Mouse (Mus musculus) heart, adult 2 months (tissue): ENCODE data around the gene Ptar1. TPM values are rescaled to one million over a fixed set of nuclear protein-coding genes. Genes with fewer than 3 reads are reported as not detected.
A peak's percentile ranks its signal among the peaks of the same experiment; 100 is the strongest.

Experiments used
- DNase-seq, 2 experiments: peaks; one replicate each; pipeline ENCODE4 v3.0.0; 2021
- H3K27ac ChIP-seq: fragments of 200-600 bp; 2 replicates; pipeline ENCODE4 v1.8.1; 2022
- H3K27me3 ChIP-seq: fragments of 200-500 bp; 2 replicates; pipeline ENCODE4 v1.6.1; 2012; ENCODE audit warnings: mild to moderate bottlenecking, low read length, inconsistent platforms, mixed read lengths; ENCODE audit not compliant: control insufficient read depth, insufficient read depth
- H3K36me3 ChIP-seq: fragments of 200-500 bp; 2 replicates; pipeline ENCODE4 v1.6.1; 2012; ENCODE audit warnings: low read length, inconsistent platforms; ENCODE audit not compliant: control insufficient read depth, insufficient read depth
- H3K4me1 ChIP-seq: fragments of 200-500 bp; 2 replicates; pipeline ENCODE4 v1.6.1; 2011; ENCODE audit warnings: low read length; ENCODE audit not compliant: control insufficient read depth, insufficient read depth
- H3K4me3 ChIP-seq: fragments of 200-600 bp; 2 replicates; pipeline ENCODE4 v1.8.1; 2022
- H3K79me2 ChIP-seq: fragments of 200-500 bp; replicated peaks from 2 replicates; pipeline ENCODE4 v1.6.1; 2012; ENCODE audit warnings: mild to moderate bottlenecking, inconsistent platforms, low read length, moderate library complexity, mixed read lengths; ENCODE audit not compliant: control insufficient read depth, insufficient read depth
- H3K9ac ChIP-seq: fragments of 200-500 bp; 2 replicates; pipeline ENCODE4 v1.6.1; 2012; ENCODE audit warnings: low read depth, mild to moderate bottlenecking, control low read depth, inconsistent platforms, low read length, mixed read lengths
- CTCF ChIP-seq: fragments of 200-600 bp; IDR thresholded peaks from 2 replicates; pipeline ENCODE4 v1.8.1; 2022; ENCODE audit warnings: antibody characterized with exemption, mild to moderate bottlenecking, moderate library complexity
- EP300 ChIP-seq: fragments of 200-500 bp; IDR thresholded peaks from 2 replicates; pipeline ENCODE4 v1.6.1; 2011; ENCODE audit warnings: low read depth, low read length, control low read depth; ENCODE audit not compliant: insufficient read depth
- POLR2A ChIP-seq: fragments of 200-500 bp; IDR thresholded peaks from 2 replicates; pipeline ENCODE4 v1.6.1; 2011; ENCODE audit warnings: mild to moderate bottlenecking, low read depth, low read length, control low read depth; ENCODE audit not compliant: insufficient read depth
- WGBS: fragments of 180-500 bp; shearing (Covaris S2); methylation state at CpG from one replicate; pipeline ENCODE4 v1.1.7; 2018; 5-methylcytosine and 5-hydroxymethylcytosine counted together
- intact Hi-C: fragments of 180-260 bp; cut with DNase I; formaldehyde crosslinking; loops from one replicate; pipeline ENCODE4 v1.15.1; 2025
- long read RNA-seq: library from polyadenylated mRNA; stranded (forward); transcript quantifications from one replicate; pipeline ENCODE4 v2.0.0, GENCODE M21; 2021
- polyA plus RNA-seq: library from polyadenylated mRNA; depleted of rRNA; stranded (reverse); fragments of >200 nt; gene quantifications from 2 replicates; pipeline ENCODE4 v1.2.3, GENCODE M21; 2012; rRNA removed
- total RNA-seq, 2 experiments: library from RNA; stranded (reverse); gene quantifications; 2 replicates each; pipeline ENCODE4 v1.2.3; 2021

Ptar1 gene
- total RNA-seq (10 to 100 TPM; 22.0 to 23.4 TPM), polyA plus RNA-seq (3.5 and 7.4 TPM in 2 replicates)
- long read RNA-seq, full-length matches to known transcripts, result 1 of 1 reads
- long read RNA-seq, partial matches to known transcripts, result 0 of 1 reads
- long read RNA-seq, other reads (novel, unspliced or antisense), result 0 of 1 reads

- intact Hi-C loops, result loop anchor here (1.0 to 10.0 kb wide), 3 partner anchors 72 to 595 kb away; partner anchors contain the start of gene Fxn
- peaks cover 6% of the 10 kb centered on the region for H3K36me3 ChIP-seq
- H3K4me1 ChIP-seq, result peaks cover 4% of the 10 kb centered on the region
- H3K79me2 ChIP-seq, result peaks cover 2% of the 10 kb centered on the region; the same call in 1 of the 2 replicates
- no peaks in the 10 kb centered on the region for H3K27me3 ChIP-seq
- TF ChIP-seq POLR2A (peak; percentile 68), CTCF (no peak; the same call in 1 of the 2 replicates), EP300 (no peak)
- WGBS, result under 1% methylated on average over 93 of the region's 93 CpGs
- H3K4me3 ChIP-seq, result peak within 1 kb of the TSS; percentile 96
- peak within 1 kb of the TSS; percentile 97 for H3K9ac ChIP-seq
- peak; percentile 96 to 97 for DNase-seq
- H3K27ac ChIP-seq, result peak within 1 kb of the TSS; percentile 98
Measured at GRCm38 (mm10) chr19:23687296-23688021, at the start of gene Ptar1. Ptar1 (plus strand) TSS chr19:23687429.

- Histone ChIP-seq H3K36me3 (no peaks in the 10 kb centered on the region), H3K4me1 (no peaks in the 10 kb centered on the region), H3K79me2 (no peaks in the 10 kb centered on the region), H3K27me3 (no peaks in the 10 kb centered on the region), H3K4me3 (no peak overlapping the region), H3K9ac (no peak overlapping the region), H3K27ac (no peak overlapping the region)
- DNase-seq, result no peak
- intact Hi-C loops, result no loop called here
- 87% methylated on average over 5 of the region's 5 CpGs for WGBS
- TF ChIP-seq POLR2A (no peak), CTCF (no peak)
Measured at GRCm38 (mm10) chr19:23643819-23644218, 43.4 kb upstream of the Ptar1 start.

DNA sequence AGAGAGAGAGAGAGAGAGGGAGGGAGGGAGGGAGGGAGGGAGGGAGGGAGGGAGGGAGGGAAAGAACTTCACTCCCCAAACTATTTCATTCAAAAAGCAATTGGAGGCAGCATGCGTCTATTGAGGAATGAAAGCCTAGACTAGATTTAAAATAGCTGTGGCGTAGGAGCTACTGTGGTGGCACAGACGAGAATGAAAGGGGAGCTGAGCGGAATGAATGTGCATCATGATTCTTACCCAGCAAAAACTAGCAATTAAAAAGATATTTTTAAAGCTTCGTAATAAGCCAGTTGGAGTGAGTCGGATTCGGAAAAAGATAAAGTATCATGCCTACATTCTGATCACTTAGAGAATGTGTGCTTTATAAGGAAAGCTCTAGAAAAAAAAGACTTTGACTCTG lies 41.9 kb upstream of the Ptar1 start:
- Histone ChIP-seq H3K27me3 (no peaks in the 10 kb centered on the region), H3K36me3 (no peaks in the 10 kb centered on the region), H3K4me1 (no peaks in the 10 kb centered on the region), H3K79me2 (no peaks in the 10 kb centered on the region), H3K27ac (no peak overlapping the region), H3K9ac (no peak overlapping the region), H3K4me3 (no peak overlapping the region)
- WGBS, result 81% methylated on average over 7 of the region's 7 CpGs
- no peak for DNase-seq
- TF ChIP-seq EP300 (no peak), CTCF (no peak), POLR2A (no peak)
- intact Hi-C loops, result no loop called here

- no peak overlapping the region for H3K27ac ChIP-seq
- no peaks in the 10 kb centered on the region for H3K36me3 ChIP-seq
- no peaks in the 10 kb centered on the region for H3K4me1 ChIP-seq
- H3K9ac ChIP-seq, result no peak overlapping the region
- no peak overlapping the region for H3K4me3 ChIP-seq
- no peaks in the 10 kb centered on the region for H3K27me3 ChIP-seq
- WGBS, result 92% methylated on average over 7 of the region's 7 CpGs
- TF ChIP-seq CTCF, result no peak
- intact Hi-C loops, result no loop called here
- H3K79me2 ChIP-seq, result no peaks in the 10 kb centered on the region
- DNase-seq, result no peak
Measured at GRCm38 (mm10) chr19:23647308-23647707, 39.9 kb upstream of the Ptar1 start.

DNA sequence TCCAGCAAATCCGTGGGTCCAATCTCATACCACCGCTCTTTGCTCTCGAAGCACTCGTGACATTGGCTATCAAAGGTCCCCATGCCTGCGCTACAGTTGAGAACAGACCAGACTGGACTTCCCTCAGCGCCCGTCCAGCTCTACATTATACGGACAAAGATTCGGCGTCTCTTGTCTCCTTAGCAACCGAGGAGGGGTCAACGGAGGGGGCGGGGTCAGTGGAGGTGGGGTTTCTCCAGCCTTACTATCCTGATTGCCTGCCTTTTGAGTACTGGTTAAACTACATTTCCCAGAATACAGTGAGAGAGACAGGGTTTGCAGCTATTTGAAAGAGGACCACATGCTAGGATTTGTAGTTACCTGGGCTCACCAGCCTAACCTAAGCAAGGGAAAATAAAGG lies 34.6 kb upstream of the Ptar1 start, which contains the start of gene 1700028P14Rik:
Gene 1700028P14Rik (minus strand): TSS at position 169 of the 400 bp plus-strand sequence.
- H3K27me3 ChIP-seq, result no peaks in the 10 kb centered on the region
- H3K4me3 ChIP-seq, result no peak within 1 kb of the TSS
- H3K36me3 ChIP-seq, result no peaks in the 10 kb centered on the region
- DNase-seq, result peak; percentile 21 to 27
- no peak within 1 kb of the TSS for H3K9ac ChIP-seq
- H3K27ac ChIP-seq, result no peak within 1 kb of the TSS
- TF ChIP-seq POLR2A (no peak), EP300 (no peak), CTCF (no peak)
- intact Hi-C loops, result no loop called here
- WGBS, result 7% methylated on average over 13 of the region's 13 CpGs
- H3K79me2 ChIP-seq, result no peaks in the 10 kb centered on the region
- no peaks in the 10 kb centered on the region for H3K4me1 ChIP-seq

DNA sequence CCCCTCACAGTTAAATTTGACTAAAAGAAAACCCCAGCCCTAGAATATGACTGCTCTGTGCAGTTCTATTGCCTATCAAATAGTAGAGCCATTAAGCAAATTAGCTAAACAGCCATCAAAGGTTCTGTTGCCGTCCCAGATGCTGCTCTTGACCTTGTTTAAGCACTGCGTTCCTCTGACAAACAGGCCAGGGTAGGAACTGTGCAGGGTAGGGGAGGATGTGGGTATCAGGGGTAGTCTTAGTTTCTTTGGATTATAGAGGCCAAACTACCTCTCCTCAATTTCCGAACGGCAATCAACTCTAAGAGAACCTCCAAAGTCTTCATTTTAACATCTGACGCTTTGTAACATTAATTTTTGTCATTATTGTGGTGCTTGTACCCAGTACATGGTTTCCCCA lies 34.1 kb upstream of the Ptar1 start:
- Histone ChIP-seq H3K27me3 (no peaks in the 10 kb centered on the region), H3K9ac (no peak overlapping the region), H3K4me1 (no peaks in the 10 kb centered on the region), H3K27ac (no peak overlapping the region), H3K4me3 (no peak overlapping the region), H3K36me3 (no peaks in the 10 kb centered on the region), H3K79me2 (no peaks in the 10 kb centered on the region)
- DNase-seq, result no peak
- WGBS, result 93% methylated on average over 5 of the region's 5 CpGs
- TF ChIP-seq CTCF, result no peak
- TF ChIP-seq EP300, result no peak
- no peak for TF ChIP-seq POLR2A
- intact Hi-C loops, result no loop called here
